Mouse (Mus musculus) adrenal gland, postnatal 36 days (tissue): ENCODE results near the gene Nat8f1. TPM values are rescaled to one million over a fixed set of nuclear protein-coding genes. Genes with fewer than 3 reads are reported as not detected.

Experiments used
- total RNA-seq, 2 experiments: library from RNA; stranded (reverse); gene quantifications; 2 replicates each; pipeline ENCODE4 v1.2.3; 2021

Nat8f1 gene
- total RNA-seq, 2 experiments from 2014 or later = 35.9 to 55.9 TPM

Other genes starting within 250 kb of the Nat8f1 start
- 1 to 10 TPM; 2.6 to 3.3 TPM for gene Nat8f7, start 202.5 kb downstream of the Nat8f1 start, total RNA-seq
- gene Nat8f3, start 149.9 kb downstream of the Nat8f1 start, total RNA-seq = under 1 TPM; 0.50 to 0.53 TPM
- gene Nat8f6, start 94.7 kb downstream of the Nat8f1 start, total RNA-seq = 1 to 10 TPM; 1.4 to 2.6 TPM
- 1 to 10 TPM; 6.0 to 9.5 TPM for gene Nat8f5, start 94.7 kb downstream of the Nat8f1 start, total RNA-seq
- gene Nat8, start 83.6 kb downstream of the Nat8f1 start, total RNA-seq = 1 to 10 TPM; 3.6 to 4.5 TPM
- 1 to 10 TPM; 1.9 to 2.3 TPM for gene Nat8f2, start 46.5 kb downstream of the Nat8f1 start, total RNA-seq
- 10 to 100 TPM in 1 of 2 experiments, 1 to 10 TPM in 1; 8.0 to 13.5 TPM for gene Nat8f4, start 10.8 kb downstream of the Nat8f1 start, total RNA-seq
- 10 to 100 TPM; 40.7 to 56.0 TPM for gene Tprkb, start 3.8 kb downstream of the Nat8f1 start, total RNA-seq
- gene Dusp11, start 46.0 kb upstream of the Nat8f1 start, total RNA-seq = 100 to 1,000 TPM; 116 to 129 TPM
- gene Figla, start 100.5 kb upstream of the Nat8f1 start, total RNA-seq = not detected
- gene Add2, start 113.0 kb upstream of the Nat8f1 start, total RNA-seq = 1 to 10 TPM; 1.3 to 1.9 TPM